Mouse (Mus musculus) megakaryocyte, embryonic 14.5 days (primary cell): Measurements from ENCODE around the gene Rsrp1. TPM values are rescaled to one million over a fixed set of nuclear protein-coding genes. Genes with fewer than 3 reads are reported as not detected.

Experiments used
- H3K27me3 ChIP-seq: replicated peaks from 2 replicates; pipeline ENCODE3; 2012; ENCODE audit warnings: inconsistent platforms
- H3K36me3 ChIP-seq: replicated peaks from 2 replicates; pipeline ENCODE3; 2012; ENCODE audit warnings: low read length, inconsistent platforms, mixed read lengths
- H3K4me1 ChIP-seq: 2 replicates; pipeline ENCODE4 v1.6.1; 2012; ENCODE audit warnings: inconsistent platforms
- H3K4me3 ChIP-seq: replicated peaks from 2 replicates; pipeline ENCODE3; 2012; ENCODE audit warnings: moderate library complexity, mild to moderate bottlenecking, inconsistent platforms
- H3K9me3 ChIP-seq: 2 replicates; pipeline ENCODE4 v1.6.1; 2012; ENCODE audit warnings: inconsistent platforms
- FLI1 ChIP-seq: IDR thresholded peaks from 2 replicates; pipeline ENCODE4 v1.6.1; 2012; ENCODE audit warnings: low read length, inconsistent platforms, mixed read lengths
- GATA1 ChIP-seq: IDR thresholded peaks from 3 replicates; pipeline ENCODE4 v1.6.1; 2012; ENCODE audit warnings: mixed read lengths, low read length, inconsistent platforms, borderline replicate concordance
- polyA plus RNA-seq: library from polyadenylated mRNA; stranded (reverse); fragments of >175 nt; gene quantifications from 2 replicates; pipeline ENCODE4 v1.2.3, GENCODE M21; 2012; ENCODE audit warnings: low replicate concordance; ENCODE audit not compliant: insufficient read depth

Rsrp1 gene
- polyA plus RNA-seq, result 176 and 605 TPM in 2 replicates

GRCm38 (mm10) chr4:134923258-134924018 is at the start of gene Rsrp1:
Gene Rsrp1, plus strand, starts transcription at chr4:134923592.
- Histone ChIP-seq H3K9me3 (no peaks in the 10 kb centered on the region), H3K4me3 (peak within 1 kb of the TSS; percentile 98), H3K36me3 (peaks cover 48% of the 10 kb centered on the region), H3K4me1 (peaks cover 70% of the 10 kb centered on the region), H3K27me3 (no peaks in the 10 kb centered on the region)
- TF ChIP-seq FLI1, result no peak
- no peak for TF ChIP-seq GATA1

DNA sequence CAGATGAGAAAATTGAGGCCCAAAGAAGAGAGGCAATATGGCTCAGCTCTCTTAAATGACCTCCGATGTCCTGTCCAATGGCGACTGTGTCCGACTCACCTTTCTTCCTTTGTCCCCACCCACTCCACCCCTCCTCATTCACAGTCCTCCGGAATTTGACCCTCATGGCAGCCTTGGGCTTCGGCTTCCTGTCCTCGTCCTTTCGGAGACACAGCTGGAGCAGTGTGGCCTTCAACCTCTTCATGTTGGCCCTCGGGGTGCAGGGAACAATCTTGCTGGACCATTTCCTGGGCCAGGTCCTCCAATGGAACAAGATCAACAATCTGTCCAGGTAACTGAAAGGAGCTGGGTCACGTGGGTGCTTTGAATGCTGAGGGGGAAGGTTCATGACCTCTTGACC is 47.2 kb upstream of the Rsrp1 start:
- Histone ChIP-seq H3K4me3 (no peak overlapping the region), H3K27me3 (peaks cover 9% of the 10 kb centered on the region), H3K9me3 (no peaks in the 10 kb centered on the region), H3K36me3 (no peaks in the 10 kb centered on the region), H3K4me1 (peaks cover 23% of the 10 kb centered on the region)
- TF ChIP-seq FLI1, result no peak
- no peak for TF ChIP-seq GATA1

DNA sequence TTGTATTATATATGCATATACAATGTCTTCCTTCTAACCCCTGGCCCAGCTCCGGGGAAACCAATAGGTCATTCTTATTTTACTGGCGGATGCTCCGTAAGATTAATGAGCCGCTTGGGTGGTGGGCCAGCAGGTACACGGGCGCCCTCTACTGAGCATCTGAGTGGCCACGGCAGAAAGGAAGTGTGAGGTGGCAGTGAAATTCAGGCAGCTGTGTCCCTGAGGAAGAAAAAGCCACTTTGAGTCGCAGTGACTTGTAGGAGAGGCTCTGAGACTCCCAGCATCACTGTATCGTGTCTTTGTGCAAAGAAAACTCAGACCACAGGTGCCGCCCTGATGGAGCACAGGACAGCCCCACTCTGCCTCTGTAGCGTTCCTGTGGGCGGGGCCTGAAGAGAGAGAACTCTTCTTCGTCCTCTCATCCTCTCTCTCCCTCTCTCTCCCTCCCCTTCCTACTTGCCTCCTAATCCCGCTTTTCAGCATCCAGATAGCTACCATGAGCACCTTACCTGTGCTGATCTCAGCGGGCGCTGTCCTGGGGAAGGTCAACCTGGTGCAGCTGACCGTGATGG is 43.9 kb upstream of the Rsrp1 start:
- H3K4me1 ChIP-seq, result peaks cover 31% of the 10 kb centered on the region
- H3K27me3 ChIP-seq, result peaks cover 22% of the 10 kb centered on the region
- H3K4me3 ChIP-seq, result peak overlapping the region; percentile 90
- no peaks in the 10 kb centered on the region for H3K9me3 ChIP-seq
- no peaks in the 10 kb centered on the region for H3K36me3 ChIP-seq
- TF ChIP-seq GATA1 (no peak), FLI1 (no peak)

DNA sequence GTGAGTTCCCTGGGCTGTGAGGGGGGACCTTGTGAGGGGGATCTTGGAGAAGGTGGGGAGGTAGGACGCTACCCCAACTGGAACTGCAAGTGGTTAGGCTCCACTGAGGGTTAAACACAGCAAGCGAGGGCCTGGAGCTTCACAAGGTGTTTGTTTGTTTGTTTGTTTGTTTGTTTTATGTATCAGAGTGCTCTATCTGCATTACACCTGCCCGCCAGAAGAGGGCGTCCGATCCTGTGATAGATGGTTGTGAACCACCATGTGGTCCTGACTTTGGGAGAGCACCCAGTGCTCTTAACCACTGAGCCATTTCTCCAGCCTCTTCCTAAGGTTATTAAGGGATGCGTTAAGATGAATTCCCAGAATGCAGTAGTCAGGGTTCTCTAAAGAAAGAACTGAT is 43.4 kb upstream of the Rsrp1 start:
- Histone ChIP-seq H3K36me3 (no peaks in the 10 kb centered on the region), H3K9me3 (no peaks in the 10 kb centered on the region), H3K4me1 (peaks cover 35% of the 10 kb centered on the region), H3K27me3 (peaks cover 28% of the 10 kb centered on the region), H3K4me3 (peak overlapping the region; percentile 90)
- no peak for TF ChIP-seq GATA1
- no peak for TF ChIP-seq FLI1

GRCm38 (mm10) chr4:134883266-134883665 is 40.1 kb upstream of the Rsrp1 start:
- H3K4me3 ChIP-seq, result no peak overlapping the region
- no peaks in the 10 kb centered on the region for H3K36me3 ChIP-seq
- H3K4me1 ChIP-seq, result peaks cover 47% of the 10 kb centered on the region
- peaks cover 30% of the 10 kb centered on the region for H3K27me3 ChIP-seq
- H3K9me3 ChIP-seq, result no peaks in the 10 kb centered on the region
- TF ChIP-seq GATA1 (no peak), FLI1 (no peak)

- TF ChIP-seq FLI1 (no peak), GATA1 (no peak)
- Histone ChIP-seq H3K4me3 (no peak overlapping the region), H3K27me3 (peaks cover 35% of the 10 kb centered on the region), H3K4me1 (peaks cover 47% of the 10 kb centered on the region), H3K9me3 (no peaks in the 10 kb centered on the region; the same call in 1 of the 2 replicates), H3K36me3 (no peaks in the 10 kb centered on the region)
These were observed 39.6 kb upstream of the Rsrp1 start for GRCm38 (mm10) chr4:134883808-134884207.

- H3K4me1 ChIP-seq, result peaks cover 41% of the 10 kb centered on the region
- H3K9me3 ChIP-seq, result no peaks in the 10 kb centered on the region; the same call in 1 of the 2 replicates
- H3K36me3 ChIP-seq, result no peaks in the 10 kb centered on the region
- H3K4me3 ChIP-seq, result no peak overlapping the region
- no peak for TF ChIP-seq GATA1
- TF ChIP-seq FLI1, result no peak
- H3K27me3 ChIP-seq, result peaks cover 35% of the 10 kb centered on the region
These were observed 39.0 kb upstream of the Rsrp1 start for GRCm38 (mm10) chr4:134884364-134884763.

- H3K4me3 ChIP-seq, result no peak overlapping the region
- no peaks in the 10 kb centered on the region; the same call in 1 of the 2 replicates for H3K9me3 ChIP-seq
- H3K36me3 ChIP-seq, result peaks cover 35% of the 10 kb centered on the region
- H3K27me3 ChIP-seq, result peaks cover 8% of the 10 kb centered on the region
- TF ChIP-seq FLI1, result no peak
- TF ChIP-seq GATA1, result no peak
- H3K4me1 ChIP-seq, result peaks cover 11% of the 10 kb centered on the region
These were observed 31.3 kb upstream of the Rsrp1 start for GRCm38 (mm10) chr4:134892096-134892495.

DNA sequence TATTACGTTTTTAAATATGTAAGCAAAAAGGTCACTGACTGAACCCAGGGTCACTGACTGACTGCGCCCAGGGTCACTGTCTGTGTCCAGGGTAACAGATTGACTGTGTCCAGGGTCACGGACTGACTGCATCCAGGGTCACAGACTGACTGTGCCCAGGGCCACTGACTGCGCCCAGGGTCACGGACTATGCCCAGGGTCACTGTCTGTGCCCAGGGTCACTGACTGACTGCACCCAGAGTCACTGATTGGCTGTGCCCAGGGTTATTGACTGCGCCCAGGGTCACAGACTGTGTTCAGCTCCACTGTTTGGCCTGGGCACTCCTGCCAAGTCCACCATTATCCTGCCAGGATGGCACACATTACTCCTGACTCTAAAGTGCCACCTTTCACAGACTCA is 26.1 kb upstream of the Rsrp1 start:
- Histone ChIP-seq H3K36me3 (peaks cover 83% of the 10 kb centered on the region), H3K4me3 (peak overlapping the region; percentile 29), H3K4me1 (peaks cover 3% of the 10 kb centered on the region; the same call in 1 of the 2 replicates), H3K9me3 (no peaks in the 10 kb centered on the region), H3K27me3 (no peaks in the 10 kb centered on the region)
- no peak for TF ChIP-seq GATA1
- TF ChIP-seq FLI1, result no peak

- Histone ChIP-seq H3K36me3 (peaks cover 99% of the 10 kb centered on the region), H3K27me3 (no peaks in the 10 kb centered on the region), H3K9me3 (no peaks in the 10 kb centered on the region), H3K4me1 (peaks cover 4% of the 10 kb centered on the region; the same call in 1 of the 2 replicates), H3K4me3 (no peak overlapping the region)
- TF ChIP-seq FLI1 (no peak), GATA1 (no peak)
These were observed 22.3 kb upstream of the Rsrp1 start for GRCm38 (mm10) chr4:134901126-134901525.
